Mouse (Mus musculus) G1E (cell line): ENCODE measurements around the gene Ly86.

Experiments
- CTCF ChIP-seq: IDR thresholded peaks from 2 replicates; pipeline ENCODE4 v1.5.1; 2012; ENCODE audit warnings: low read depth, low read length, inconsistent platforms, mixed read lengths
- TAL1 ChIP-seq: conservative IDR thresholded peaks from 2 replicates; pipeline ENCODE4 v1.6.1; 2012; ENCODE audit warnings: low read depth, low read length, inconsistent platforms, mixed read lengths

DNA sequence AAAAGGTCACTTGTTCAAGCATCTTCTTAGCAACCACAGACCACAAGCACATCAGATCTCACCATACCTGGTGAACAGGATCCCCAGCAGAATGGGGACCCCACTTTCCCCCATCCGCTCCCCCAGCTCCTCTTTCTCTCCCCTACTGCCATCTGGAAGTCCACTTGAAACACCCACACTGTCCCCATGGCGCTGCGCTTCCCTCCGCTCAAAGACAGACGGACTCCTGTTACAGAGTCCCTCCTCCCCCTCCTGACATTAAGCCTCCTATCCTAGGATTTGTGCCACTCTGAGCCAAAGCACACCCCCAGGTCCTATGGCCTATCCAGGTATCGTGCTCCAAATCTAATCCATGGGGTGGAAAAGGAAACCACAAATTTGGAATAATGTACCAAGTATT, 79.9 kb downstream of the Ly86 start:
- TF ChIP-seq CTCF (no peak), TAL1 (no peak)
